Mouse (Mus musculus) lung, adult 10 weeks (tissue): ENCODE results near the gene Icam1. TPM values are rescaled to one million over a fixed set of nuclear protein-coding genes. Genes with fewer than 3 reads are reported as not detected.

Experiments
- polyA plus RNA-seq: library from polyadenylated mRNA; stranded (reverse); fragments of 350-450 nt; fragmentation: Illumina TruSeq; extraction: RNeasy Lipid Tissue Mini Kit (QIAGEN cat#74804); gene quantifications from one replicate; pipeline ENCODE4 v1.2.3, GENCODE M21; 2014; ENCODE audit warnings: low read depth, low replicate concordance; ENCODE audit not compliant: insufficient read depth

Icam1 gene
- polyA plus RNA-seq, result 159 TPM

GRCm38 (mm10) chr9:21015571-21016130, at the start of gene Icam1:
Gene Icam1, plus strand, starts transcription at chr9:21015985.

GRCm38 (mm10) chr9:20976216-20976960, 39.4 kb upstream of the Icam1 start, which contains the start of gene S1pr2:
Gene S1pr2, minus strand, starts transcription at chr9:20976781.

GRCm38 (mm10) chr9:21002627-21003551, 12.9 kb upstream of the Icam1 start, which contains the start of gene Mrpl4:
Gene Mrpl4, plus strand, starts transcription at chr9:21002738.

GRCm38 (mm10) chr9:21029291-21030054, 13.7 kb downstream of the Icam1 start, which contains the start of gene Icam4:
Gene Icam4, plus strand, starts transcription at chr9:21029373.

GRCm38 (mm10) chr9:21031896-21032351, 16.1 kb downstream of the Icam1 start, which contains the start of gene Icam5:
Gene Icam5, plus strand, starts transcription at chr9:21032073.

GRCm38 (mm10) chr9:21067006-21067684, 51.4 kb downstream of the Icam1 start, which contains the start of gene Zglp1:
Gene Zglp1, minus strand, starts transcription at chr9:21067093.

GRCm38 (mm10) chr9:21073044-21073840, 57.5 kb downstream of the Icam1 start, which contains the start of the genes Gm49373 and Fdx1l:
Gene Gm49373, minus strand, starts transcription at chr9:21073096.
Gene Fdx1l, minus strand, starts transcription at chr9:21073614.

Other genes with a start within 250 kb of the Icam1 start
- gene Col5a3, start 200.9 kb upstream of the Icam1 start, polyA plus RNA-seq, result 1.3 TPM
- gene Rdh8, start 197.5 kb upstream of the Icam1 start, polyA plus RNA-seq, result not detected
- gene A230050P20Rik, start 147.3 kb upstream of the Icam1 start, polyA plus RNA-seq, result 17.4 TPM
- 2.2 TPM for gene Angptl6, start 136.3 kb upstream of the Icam1 start, polyA plus RNA-seq
- 15.0 TPM for gene Ppan, start 127.8 kb upstream of the Icam1 start, polyA plus RNA-seq
- 123 TPM for gene Eif3g, start 117.4 kb upstream of the Icam1 start, polyA plus RNA-seq
- gene Dnmt1, start 56.1 kb upstream of the Icam1 start, polyA plus RNA-seq, result 8.6 TPM
- gene S1pr2, start 39.2 kb upstream of the Icam1 start, polyA plus RNA-seq, result 8.2 TPM
- gene Mrpl4, start 13.2 kb upstream of the Icam1 start, polyA plus RNA-seq, result 54.9 TPM
- gene Icam4, start 13.4 kb downstream of the Icam1 start, polyA plus RNA-seq, result 1.6 TPM
- 0.12 TPM for gene Icam5, start 16.1 kb downstream of the Icam1 start, polyA plus RNA-seq
- gene Zglp1, start 51.1 kb downstream of the Icam1 start, polyA plus RNA-seq, result not detected
- gene Gm49373, start 57.1 kb downstream of the Icam1 start, polyA plus RNA-seq, result 0.21 TPM
- 40.1 TPM for gene Fdx1l, start 57.6 kb downstream of the Icam1 start, polyA plus RNA-seq
- gene Gm38431, start 76.0 kb downstream of the Icam1 start, polyA plus RNA-seq, result 0.10 TPM
- gene Raver1, start 76.0 kb downstream of the Icam1 start, polyA plus RNA-seq, result 17.8 TPM
- 9.4 TPM for gene Tyk2, start 115.3 kb downstream of the Icam1 start, polyA plus RNA-seq
- gene Cdc37, start 134.0 kb downstream of the Icam1 start, polyA plus RNA-seq, result 99.3 TPM
- gene Pde4a, start 149.7 kb downstream of the Icam1 start, polyA plus RNA-seq, result 3.4 TPM
- gene Keap1, start 223.4 kb downstream of the Icam1 start, polyA plus RNA-seq, result 24.3 TPM
- gene S1pr5, start 232.5 kb downstream of the Icam1 start, polyA plus RNA-seq, result 1.3 TPM
- gene Atg4d, start 249.3 kb downstream of the Icam1 start, polyA plus RNA-seq, result 25.0 TPM